ENCODE assay signal across 11 mouse cellular contexts in genomic region chr10:20758939-20759338, GRCm38 (mm10). TPM values are rescaled to one million over a fixed set of nuclear protein-coding genes. Genes with fewer than 3 reads are reported as not detected.
"Had no signal": no experiment of that assay in that cellular context is flagged by ENCODE, and none has a peak within 500 bp of the region (broad histone marks: within the 10 kb centered on the region; RNA-seq: fewer than 3 reads in every experiment).

No protein-coding gene starts in this region.

- DNase-seq: liver, postnatal 0 days; lung, embryonic 14.5 days; lung, postnatal 14 days; lung, postnatal 36 days; midbrain, embryonic 14.5 days; right cerebral cortex, postnatal 14 days; thymus, adult 2 months; thymus, postnatal 25 days; thymus, postnatal 4 days had no signal

- ATAC-seq: liver, postnatal 0 days; midbrain, embryonic 16.5 days had no signal

RNA-seq across cellular contexts. Expression of gene Pde7b, which starts 34.1 kb away (rescaled TPM):
- total RNA-seq: megakaryocyte-erythroid progenitor cell, adult 5-6 weeks had no signal
